Mouse (Mus musculus) liver, embryonic 14.5 days (tissue): ENCODE results near the gene Aph1a.

Experiments used
- CTCF ChIP-seq: IDR thresholded peaks from 2 replicates; pipeline ENCODE4 v1.5.1; 2016; ENCODE audit warnings: antibody characterized with exemption, low read depth, control low read depth
- EP300 ChIP-seq: IDR thresholded peaks from 2 replicates; pipeline ENCODE4 v1.6.1; 2016; ENCODE audit warnings: antibody characterized with exemption, low read depth

- TF ChIP-seq CTCF (no peak), EP300 (no peak)
Measured at GRCm38 (mm10) chr3:95945731-95946240, 52.0 kb downstream of the Aph1a start.
